Mouse (Mus musculus): ENCODE data around the gene Fzd5.

Gene Fzd5

GRCm38 (mm10) chr1:64684440-64684839 lies 53.1 kb downstream of the Fzd5 start:
- no peak for DNase-seq (ENCODE audit: low spot score)

- DNase-seq (ENCODE audit: low spot score), result no peak
Measured at GRCm38 (mm10) chr1:64683039-64683438, 54.5 kb downstream of the Fzd5 start.

GRCm38 (mm10) chr1:64681499-64681898 lies 56.1 kb downstream of the Fzd5 start:
- no peak for DNase-seq (ENCODE audit: low spot score)

Data from T-cell, adult 2 months (primary cell).